Mouse (Mus musculus) hindbrain, embryonic 15.5 days (tissue): ENCODE data around the gene Bcl7b. TPM values are rescaled to one million over a fixed set of nuclear protein-coding genes. Genes with fewer than 3 reads are reported as not detected.
"Not testable (repeated sequence)": the region's sequence is repeated elsewhere in the genome, so short reads cannot be mapped to it uniquely, and the experiment has no call there.

Source experiments
- ATAC-seq: fragments of 200-750 bp; cut with Nextera tagmentation; 2 replicates; pipeline ENCODE4 v1.8.0; 2017; ENCODE audit warnings: low read depth, moderate number of reproducible peaks, moderate TSS enrichment; ENCODE audit not compliant: low FRiP score
- H3K27ac ChIP-seq: fragments of 300-500 bp; sonication (generic); replicated peaks from 2 replicates; pipeline ENCODE4 v1.5.1; 2015; ENCODE audit warnings: mild to moderate bottlenecking, inconsistent platforms
- H3K27me3 ChIP-seq: fragments of 300-500 bp; sonication (generic); 2 replicates; pipeline ENCODE4 v1.6.1; 2015; ENCODE audit warnings: control low read depth, inconsistent platforms
- H3K36me3 ChIP-seq: fragments of 300-500 bp; sonication (generic); 2 replicates; pipeline ENCODE4 v1.6.1; 2015; ENCODE audit warnings: control low read depth, inconsistent platforms
- H3K4me1 ChIP-seq: fragments of 300-500 bp; sonication (generic); replicated peaks from 2 replicates; pipeline ENCODE4 v1.6.1; 2015; ENCODE audit warnings: control low read depth, inconsistent platforms
- H3K4me2 ChIP-seq: fragments of 300-500 bp; sonication (generic); 2 replicates; pipeline ENCODE4 v1.6.1; 2015; ENCODE audit warnings: moderate library complexity, mild to moderate bottlenecking, inconsistent platforms
- H3K4me3 ChIP-seq: fragments of 300-500 bp; sonication (generic); 2 replicates; pipeline ENCODE4 v1.5.1; 2015; ENCODE audit warnings: mild to moderate bottlenecking, inconsistent platforms
- H3K9ac ChIP-seq: fragments of 300-500 bp; sonication (generic); 2 replicates; pipeline ENCODE4 v1.6.1; 2015; ENCODE audit warnings: inconsistent platforms
- H3K9me3 ChIP-seq: fragments of 300-500 bp; sonication (generic); 2 replicates; pipeline ENCODE4 v1.6.1; 2016; ENCODE audit warnings: control low read depth, inconsistent platforms
- WGBS: fragments of 180-500 bp; shearing (Covaris S2); methylation state at CpG from one replicate; pipeline ENCODE4 v1.1.7; 2015; 5-methylcytosine and 5-hydroxymethylcytosine counted together
- microRNA-seq: library from miRNA; unstranded; fragments of <30 nt; microRNA quantifications from one replicate; pipeline ENCODE4, GENCODE M21; 2016
- polyA plus RNA-seq: library from polyadenylated mRNA; unstranded; fragments of >200 nt; fragmentation: Nextera tagmentation; extraction: Ambion mirVana; gene quantifications from 2 replicates; pipeline ENCODE4 v1.2.1, GENCODE M21; 2015

Gene Bcl7b
- polyA plus RNA-seq, 1 experiment from 2014 or later: 38.4 TPM

DNA sequence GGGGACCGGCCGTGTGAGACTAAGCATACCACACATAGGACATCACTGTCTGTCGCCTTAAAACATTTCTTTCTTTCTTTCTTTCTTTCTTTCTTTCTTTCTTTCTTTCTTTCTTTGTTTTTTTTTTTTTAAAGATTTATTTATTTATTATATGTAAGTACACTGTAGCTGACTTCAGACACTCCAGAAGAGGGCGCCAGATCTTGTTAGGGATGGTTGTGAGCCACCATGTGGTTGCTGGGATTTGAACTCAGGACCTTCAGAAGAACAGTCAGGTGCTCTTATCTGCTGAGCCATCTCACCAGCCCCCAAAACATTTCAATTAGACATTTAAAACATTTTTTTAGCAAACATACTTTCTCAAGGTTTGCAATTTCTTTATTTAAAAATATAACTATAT, 57.8 kb downstream of the Bcl7b start:
- not testable (repeated sequence) for H3K9me3 ChIP-seq, H3K4me2 ChIP-seq, ATAC-seq, H3K4me1 ChIP-seq, H3K27ac ChIP-seq, H3K9ac ChIP-seq, H3K27me3 ChIP-seq, H3K4me3 ChIP-seq
- WGBS: 98% methylated on average over 4 of the region's 4 CpGs
- H3K36me3 ChIP-seq: peaks cover 76% of the 10 kb centered on the region

DNA sequence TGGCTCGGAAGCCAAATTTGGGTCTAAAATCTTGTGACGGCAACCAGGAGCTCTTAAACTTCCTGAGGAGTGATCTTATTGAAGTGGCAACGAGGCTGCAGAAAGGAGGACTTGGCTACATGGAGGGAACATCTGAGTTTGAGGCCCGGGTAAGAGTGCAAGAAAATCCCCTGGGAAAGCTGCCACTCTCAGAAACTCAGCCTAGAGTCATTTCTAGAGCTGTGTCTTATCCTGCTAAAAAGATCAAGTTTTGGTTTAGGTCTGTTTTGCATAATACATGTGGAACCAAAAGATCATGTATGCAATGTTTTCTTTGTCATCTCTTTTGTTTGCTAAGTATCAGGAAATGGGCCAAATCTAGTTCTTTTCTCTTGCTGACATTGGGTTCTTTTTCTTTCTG, 62.1 kb downstream of the Bcl7b start:
- Histone ChIP-seq H3K9me3 (no peaks in the 10 kb centered on the region), H3K27ac (no peak overlapping the region), H3K4me3 (no peak overlapping the region), H3K4me2 (no peak overlapping the region), H3K36me3 (peaks cover 84% of the 10 kb centered on the region), H3K9ac (no peak overlapping the region), H3K27me3 (no peaks in the 10 kb centered on the region), H3K4me1 (no peaks in the 10 kb centered on the region)
- 93% methylated on average over 4 of the region's 4 CpGs for WGBS
- no peak for ATAC-seq

Small RNAs within 50 kb of the gene (microRNA-seq; reads per million reads assigned to microRNA genes)
- not detected for gene Gm25315

Other genes starting within 250 kb of the Bcl7b start
- gene Mettl27, start 235.9 kb upstream of the Bcl7b start, polyA plus RNA-seq: 6.5 and 6.8 TPM in 2 replicates
- 0.10 TPM in 1 of 2 replicates, not detected in the other for gene Cldn4, start 221.3 kb upstream of the Bcl7b start, polyA plus RNA-seq
- gene Cldn3, start 182.1 kb upstream of the Bcl7b start, polyA plus RNA-seq: 2.2 and 2.8 TPM in 2 replicates
- gene Abhd11, start 159.1 kb upstream of the Bcl7b start, polyA plus RNA-seq: 68.1 and 68.3 TPM in 2 replicates
- gene Stx1a, start 144.8 kb upstream of the Bcl7b start, polyA plus RNA-seq: 127 and 145 TPM in 2 replicates
- gene Dnajc30, start 104.1 kb upstream of the Bcl7b start, polyA plus RNA-seq: 41.1 and 42.9 TPM in 2 replicates
- gene Bud23, start 103.3 kb upstream of the Bcl7b start, polyA plus RNA-seq: 76.3 and 80.3 TPM in 2 replicates
- 37.3 and 43.0 TPM in 2 replicates for gene Vps37d, start 90.0 kb upstream of the Bcl7b start, polyA plus RNA-seq
- gene Mlxipl, start 78.4 kb upstream of the Bcl7b start, polyA plus RNA-seq: 0.97 and 1.6 TPM in 2 replicates
- gene Tbl2, start 18.6 kb upstream of the Bcl7b start, polyA plus RNA-seq: 13.9 and 16.0 TPM in 2 replicates
- gene Baz1b, start 19.0 kb downstream of the Bcl7b start, polyA plus RNA-seq: 26.6 and 28.9 TPM in 2 replicates
- 18.5 and 20.9 TPM in 2 replicates for gene Fzd9, start 82.9 kb downstream of the Bcl7b start, polyA plus RNA-seq
- gene Fkbp6, start 181.8 kb downstream of the Bcl7b start, polyA plus RNA-seq: 0.30 and 0.39 TPM in 2 replicates
- not detected in 2 replicates for gene Trim50, start 185.0 kb downstream of the Bcl7b start, polyA plus RNA-seq
- gene Nsun5, start 201.7 kb downstream of the Bcl7b start, polyA plus RNA-seq: 31.3 and 34.3 TPM in 2 replicates
- gene Pom121, start 226.3 kb downstream of the Bcl7b start, polyA plus RNA-seq: 11.1 and 11.5 TPM in 2 replicates